Mouse (Mus musculus) myocyte (in vitro differentiated cells): Measurements from ENCODE around the gene Vps13c. TPM values are rescaled to one million over a fixed set of nuclear protein-coding genes. Genes with fewer than 3 reads are reported as not detected.

ENCODE experiments used
- H3K27me3 ChIP-seq: one replicate; pipeline ENCODE4 v1.6.1; 2011; ENCODE audit not compliant: control insufficient read depth, insufficient read depth, insufficient read length
- H3K36me3 ChIP-seq: one replicate; pipeline ENCODE4 v1.6.1; 2011; ENCODE audit not compliant: control insufficient read depth, insufficient read depth
- H3K4me2 ChIP-seq: one replicate; pipeline ENCODE4 v1.6.1; 2011; ENCODE audit warnings: low read depth, control low read depth
- H3K4me3 ChIP-seq: one replicate; pipeline ENCODE4 v1.5.1; 2011; ENCODE audit warnings: mild to moderate bottlenecking, control low read depth, moderate library complexity
- H3K79me2 ChIP-seq: one replicate; pipeline ENCODE4 v1.6.1; 2011; ENCODE audit not compliant: control insufficient read depth, insufficient read depth
- H3ac ChIP-seq: one replicate; pipeline ENCODE4 v1.6.1; 2011; ENCODE audit not compliant: control insufficient read depth, insufficient read length
- CEBPB ChIP-seq: IDR thresholded peaks from 2 replicates; pipeline ENCODE4 v1.6.1; 2011; ENCODE audit warnings: mild to moderate bottlenecking, moderate library complexity; ENCODE audit not compliant: poor library complexity, insufficient read depth, severe bottlenecking
- E2F4 ChIP-seq: IDR thresholded peaks from one replicate; pipeline ENCODE4 v1.6.1; 2011; ENCODE audit warnings: mild to moderate bottlenecking, control low read depth, moderate library complexity; ENCODE audit not compliant: insufficient read depth
- MAX ChIP-seq: IDR thresholded peaks from one replicate; pipeline ENCODE4 v1.6.1; 2011; ENCODE audit warnings: low read depth, mild to moderate bottlenecking, control low read depth
- MYOD1 ChIP-seq, 3 experiments: IDR thresholded peaks; one replicate each; pipeline ENCODE4 v1.6.1; 2011; ENCODE audit warnings: control low read depth in 2 of 3, low read depth in 2 of 3, mild to moderate bottlenecking in 2 of 3, moderate library complexity in 1 of 3; ENCODE audit not compliant: insufficient read length in 2 of 3, control insufficient read depth in 1 of 3
- MYOG ChIP-seq, 3 experiments: IDR thresholded peaks; one replicate each; pipeline ENCODE4 v1.6.1; 2011; ENCODE audit warnings: control low read depth in 2 of 3, low read depth in 2 of 3, mild to moderate bottlenecking in 2 of 3; ENCODE audit not compliant: insufficient read length in 2 of 3, control insufficient read depth in 1 of 3, insufficient read depth in 1 of 3
- POLR2A ChIP-seq: IDR thresholded peaks from one replicate; pipeline ENCODE4 v1.6.1; 2011; ENCODE audit warnings: low read depth, mild to moderate bottlenecking, control low read depth, moderate library complexity; ENCODE audit not compliant: insufficient read length
- POLR2AphosphoS2 ChIP-seq: IDR thresholded peaks from one replicate; pipeline ENCODE4 v1.6.1; 2011; ENCODE audit warnings: low read depth, control low read depth; ENCODE audit not compliant: insufficient read length
- REST ChIP-seq: IDR thresholded peaks from one replicate; pipeline ENCODE4 v1.6.1; 2011; ENCODE audit warnings: mild to moderate bottlenecking, control low read depth, moderate library complexity; ENCODE audit not compliant: insufficient read depth, insufficient read length
- SRF ChIP-seq: IDR thresholded peaks from one replicate; pipeline ENCODE4 v1.6.1; 2011; ENCODE audit warnings: low read depth; ENCODE audit not compliant: control insufficient read depth, insufficient read length
- TCF12 ChIP-seq: IDR thresholded peaks from one replicate; pipeline ENCODE4 v1.6.1; 2011; ENCODE audit warnings: mild to moderate bottlenecking, control low read depth; ENCODE audit not compliant: poor library complexity, insufficient read depth, severe bottlenecking
- TCF3 ChIP-seq: IDR thresholded peaks from one replicate; pipeline ENCODE4 v1.6.1; 2011; ENCODE audit warnings: low read depth, control low read depth; ENCODE audit not compliant: insufficient read length
- USF1 ChIP-seq: IDR thresholded peaks from one replicate; pipeline ENCODE4 v1.6.1; 2011; ENCODE audit warnings: low read depth, mild to moderate bottlenecking, control low read depth, moderate library complexity
- polyA plus RNA-seq: library from polyadenylated mRNA; unstranded; fragments of >200 nt; fragmentation: generic; extraction: Trizol; gene quantifications from one replicate; pipeline ENCODE4 v1.2.1, GENCODE M21; 2012; ENCODE audit warnings: missing spikeins

Vps13c gene
- polyA plus RNA-seq, 1 experiment: 7.3 TPM

DNA sequence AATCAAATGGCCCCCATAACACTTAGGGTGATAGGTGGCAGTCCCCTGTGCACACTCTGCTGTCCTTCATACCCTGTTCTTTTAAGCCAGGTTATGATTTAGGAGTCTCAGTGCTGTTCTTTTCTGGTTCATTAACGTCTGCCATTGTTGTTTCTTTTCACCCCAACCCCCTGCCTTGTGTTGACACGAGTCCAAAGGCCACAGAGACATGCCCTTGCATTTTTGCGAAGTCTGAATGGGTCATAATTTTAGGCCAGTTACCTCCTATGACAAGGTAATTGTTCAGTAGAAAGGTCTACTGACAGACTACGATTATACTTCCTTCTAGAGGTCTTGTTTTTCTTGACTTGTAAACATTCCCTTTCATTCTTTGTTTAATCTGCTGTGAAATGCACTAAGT, 23.8 kb downstream of the Vps13c start:
- no peaks in the 10 kb centered on the region for H3K79me2 ChIP-seq
- no peak overlapping the region for H3K4me2 ChIP-seq
- H3ac ChIP-seq: no peak overlapping the region
- no peak overlapping the region for H3K4me3 ChIP-seq
- H3K36me3 ChIP-seq: peaks cover 4% of the 10 kb centered on the region
- H3K27me3 ChIP-seq: no peaks in the 10 kb centered on the region
- TF ChIP-seq POLR2A: no peak
- no peak for TF ChIP-seq USF1
- no peak for TF ChIP-seq TCF12
- no peak for TF ChIP-seq MYOD1 (IDR thresholded peaks at IDR 0.05; ENCODE audit: control insufficient read depth in 1 of 3, insufficient read length in 2 of 3, low read depth in 2 of 3)
- no peak for TF ChIP-seq SRF
- TF ChIP-seq REST: no peak
- no peak for TF ChIP-seq E2F4
- TF ChIP-seq MAX: no peak
- TF ChIP-seq POLR2AphosphoS2: no peak

DNA sequence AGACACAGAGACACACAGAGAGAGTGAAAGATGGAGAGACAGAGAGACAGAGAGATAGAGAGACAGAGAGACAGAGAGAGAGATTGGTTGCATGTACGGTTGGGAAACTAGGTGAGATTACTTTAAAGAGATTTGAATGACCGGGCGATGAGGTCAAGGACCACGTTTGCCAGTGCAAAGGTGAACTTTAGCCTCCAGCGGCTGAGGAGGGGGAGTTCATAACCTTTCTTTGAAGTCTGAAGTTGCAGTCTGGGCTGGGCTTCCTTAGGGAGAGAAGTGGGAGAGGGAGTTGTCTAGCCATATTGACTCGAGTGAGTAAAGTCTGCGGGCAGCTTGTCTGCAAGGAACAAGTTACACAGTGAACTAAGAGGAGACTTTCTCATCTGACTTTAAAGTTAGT, 25.2 kb downstream of the Vps13c start:
- TF ChIP-seq MAX: no peak
- no peak for TF ChIP-seq E2F4
- TF ChIP-seq CEBPB: no peak
- no peak for TF ChIP-seq TCF12
- no peak for TF ChIP-seq MYOG (IDR thresholded peaks at IDR 0.05; ENCODE audit: control insufficient read depth in 1 of 3, insufficient read depth in 1 of 3, insufficient read length in 2 of 3, low read depth in 2 of 3)
- no peak for TF ChIP-seq SRF
- no peak for TF ChIP-seq USF1
- no peak for TF ChIP-seq TCF3
- TF ChIP-seq POLR2AphosphoS2: no peak
- no peak for TF ChIP-seq MYOD1 (IDR thresholded peaks at IDR 0.05; ENCODE audit: control insufficient read depth in 1 of 3, insufficient read length in 2 of 3, low read depth in 2 of 3)
- no peak for TF ChIP-seq POLR2A
- TF ChIP-seq REST: no peak
- Histone ChIP-seq H3K4me3 (no peak overlapping the region), H3K4me2 (no peak overlapping the region)

DNA sequence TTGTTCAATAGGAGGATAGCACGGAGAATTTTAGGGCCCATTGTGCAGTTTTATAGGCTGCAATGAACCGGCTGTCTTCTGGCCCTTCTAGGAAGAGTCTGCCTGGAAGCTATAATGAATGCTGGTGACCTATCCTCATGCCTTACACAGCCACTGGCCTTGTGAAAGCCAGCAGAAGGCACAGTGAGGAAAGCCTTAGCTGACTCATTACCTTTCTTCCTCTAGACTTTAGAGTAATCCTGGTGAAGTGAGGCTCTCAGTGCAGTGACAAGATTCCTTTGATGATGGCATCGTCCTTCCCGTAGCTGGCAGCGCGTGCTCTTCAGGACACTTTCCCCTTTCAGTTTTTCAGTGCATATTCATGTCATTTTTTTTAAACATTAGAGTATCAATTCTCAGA, 27.2 kb downstream of the Vps13c start:
- no peaks in the 10 kb centered on the region for H3K36me3 ChIP-seq
- no peaks in the 10 kb centered on the region for H3K79me2 ChIP-seq
- H3ac ChIP-seq: no peak overlapping the region
- TF ChIP-seq USF1 (no peak), REST (no peak)
- no peak overlapping the region for H3K4me3 ChIP-seq
- no peak overlapping the region for H3K4me2 ChIP-seq
- H3K27me3 ChIP-seq: no peaks in the 10 kb centered on the region

More for the DNA sequence above, 25.2 kb downstream of the Vps13c start:
- Histone ChIP-seq H3K36me3 (no peaks in the 10 kb centered on the region), H3K79me2 (no peaks in the 10 kb centered on the region), H3ac (no peak overlapping the region), H3K27me3 (no peaks in the 10 kb centered on the region)

DNA sequence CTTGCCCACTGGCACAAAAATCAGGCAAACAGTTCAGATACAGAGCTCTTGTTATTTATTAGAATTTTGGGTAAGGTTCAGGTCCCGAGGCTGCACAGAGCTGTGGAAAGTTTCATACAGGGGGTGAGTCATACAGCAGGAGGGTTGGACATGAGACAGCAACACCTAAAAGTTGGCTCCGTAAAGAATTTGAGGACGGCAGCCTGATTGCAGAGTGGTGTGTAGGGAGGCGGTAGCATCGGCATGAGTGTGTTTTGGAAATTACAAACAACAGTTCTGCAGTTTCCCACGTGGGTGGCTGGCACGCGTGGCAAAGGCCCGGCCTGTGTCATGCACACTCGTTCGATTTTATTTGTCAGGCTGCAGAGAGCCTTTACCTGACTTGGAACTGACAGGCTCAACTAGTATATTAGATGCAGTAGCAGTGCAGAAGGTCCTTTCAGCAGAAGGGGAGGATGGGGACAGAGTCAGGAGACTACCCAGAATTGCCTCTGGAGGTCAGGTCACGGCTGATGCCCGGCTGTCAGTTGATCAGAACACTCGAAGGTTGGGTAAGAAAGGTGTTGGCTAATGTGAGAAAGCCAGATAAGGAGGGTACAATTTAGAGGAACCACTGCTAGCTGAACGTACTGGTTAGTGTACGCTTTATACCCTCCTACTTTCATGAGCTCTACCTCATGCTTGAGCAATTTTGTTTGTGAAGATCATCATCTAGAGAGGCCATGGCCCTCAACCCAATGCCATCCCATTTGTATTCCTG, 29.7 kb downstream of the Vps13c start:
- no peaks in the 10 kb centered on the region for H3K79me2 ChIP-seq
- no peaks in the 10 kb centered on the region for H3K27me3 ChIP-seq
- H3K4me3 ChIP-seq: no peak overlapping the region
- no peak for TF ChIP-seq REST
- TF ChIP-seq CEBPB: no peak
- no peak for TF ChIP-seq USF1
- no peak for TF ChIP-seq POLR2A
- TF ChIP-seq E2F4: no peak
- no peak for TF ChIP-seq SRF
- no peak for TF ChIP-seq TCF12
- TF ChIP-seq MYOD1 (IDR thresholded peaks at IDR 0.05; ENCODE audit: control insufficient read depth in 1 of 3, insufficient read length in 2 of 3, low read depth in 2 of 3): no peak
- TF ChIP-seq TCF3: no peak
- H3K36me3 ChIP-seq: no peaks in the 10 kb centered on the region
- no peak overlapping the region for H3ac ChIP-seq
- H3K4me2 ChIP-seq: no peak overlapping the region

DNA sequence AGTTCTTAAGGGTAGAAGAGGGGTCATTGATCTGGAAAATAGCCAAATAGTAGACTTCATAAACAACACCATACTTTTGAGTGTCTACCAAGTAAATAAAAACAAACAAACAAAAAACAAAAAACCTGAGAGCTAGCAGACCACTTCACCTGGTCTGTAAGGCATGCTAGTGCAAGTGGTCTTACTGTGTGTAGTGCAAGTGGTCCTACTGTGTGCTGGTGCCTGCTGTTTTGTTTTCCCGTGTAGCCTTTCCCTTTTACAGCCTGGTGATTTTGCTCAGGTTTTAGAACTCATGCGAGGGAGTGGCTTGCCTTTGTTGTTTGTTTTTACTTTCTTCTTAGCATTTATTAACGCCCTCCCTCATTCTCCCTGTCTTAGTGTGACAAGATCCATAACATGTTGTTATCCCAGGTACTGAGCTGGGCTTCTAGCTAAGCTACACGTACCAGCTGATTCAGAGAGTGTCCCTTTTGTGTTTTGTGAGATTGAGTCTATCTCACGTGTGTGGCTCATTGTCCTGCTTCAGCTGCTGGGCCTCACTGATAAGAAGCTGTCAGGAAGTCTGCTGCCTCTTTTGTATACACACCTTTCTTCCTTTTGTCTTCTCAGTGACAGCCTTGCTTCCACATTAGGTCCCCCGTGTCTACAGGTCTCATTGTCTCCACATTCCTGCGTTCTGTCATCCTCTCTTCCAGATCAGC, 34.5 kb downstream of the Vps13c start:
- Histone ChIP-seq H3K36me3 (peaks cover 6% of the 10 kb centered on the region), H3K4me3 (no peak overlapping the region), H3ac (no peak overlapping the region), H3K27me3 (no peaks in the 10 kb centered on the region), H3K79me2 (no peaks in the 10 kb centered on the region), H3K4me2 (no peak overlapping the region)
- TF ChIP-seq SRF (no peak), MAX (no peak)
